Mouse (Mus musculus): Measurements from ENCODE around the gene Gstp1.
"Not testable (repeated sequence)": the region's sequence is repeated elsewhere in the genome, so short reads cannot be mapped to it uniquely, and the experiment has no call there.

Gstp1 gene

DNA sequence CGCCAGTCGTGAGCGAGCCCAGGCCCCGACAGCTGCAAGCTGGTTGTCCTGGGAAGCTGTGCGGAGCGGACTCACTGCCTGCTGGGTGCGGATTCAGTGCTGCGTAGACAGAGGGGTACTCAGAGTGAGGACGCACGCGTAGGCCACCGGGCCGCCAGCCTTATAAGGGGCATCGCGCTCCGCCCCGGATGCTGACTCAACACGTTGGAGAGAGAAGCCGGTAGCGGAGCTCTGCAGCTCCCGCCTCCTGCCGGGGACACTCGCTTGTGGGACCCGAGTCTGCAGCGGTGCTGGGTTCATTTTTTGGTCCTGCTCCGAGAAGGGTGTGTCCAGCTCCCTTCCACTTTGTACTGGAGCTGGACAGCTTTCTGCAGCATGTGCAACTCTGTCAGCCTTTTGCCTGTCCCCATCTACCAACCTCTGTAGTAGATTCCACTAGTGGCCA, at the start of gene Gstp1:
Gene Gstp1, minus strand, starts transcription at position 198 of the 445 bp plus-strand sequence.
- DNase-seq, result peak; percentile 92

GRCm38 (mm10) chr19:4087090-4087489, 49.3 kb upstream of the Gstp1 start:
- DNase-seq, result no peak

GRCm38 (mm10) chr19:4086156-4086555, 48.4 kb upstream of the Gstp1 start:
- DNase-seq, result no peak

DNA sequence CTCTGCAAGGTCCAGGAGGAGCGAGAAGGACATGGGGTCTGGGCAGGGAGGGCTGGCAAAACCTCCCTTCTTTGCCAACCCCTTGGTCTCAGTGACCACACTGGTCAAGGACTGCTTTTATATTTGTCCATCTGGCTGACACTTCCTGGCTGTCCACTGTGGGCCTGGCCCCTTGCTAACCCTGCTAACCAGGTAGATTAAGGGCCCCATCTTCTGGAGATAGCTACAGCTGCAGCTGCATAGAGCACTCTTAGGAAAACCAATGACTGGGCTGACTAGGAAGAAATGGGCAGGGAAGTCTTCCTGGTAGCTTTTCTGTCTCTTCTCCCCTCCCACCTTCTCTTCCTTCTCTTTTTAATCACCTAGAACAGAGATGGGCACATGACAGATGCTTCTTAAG, 47.2 kb upstream of the Gstp1 start:
- DNase-seq, result no peak

GRCm38 (mm10) chr19:4083826-4084225, 46.0 kb upstream of the Gstp1 start:
- no peak for DNase-seq

- DNase-seq, result no peak
These were observed 45.5 kb upstream of the Gstp1 start for GRCm38 (mm10) chr19:4083316-4083715.

DNA sequence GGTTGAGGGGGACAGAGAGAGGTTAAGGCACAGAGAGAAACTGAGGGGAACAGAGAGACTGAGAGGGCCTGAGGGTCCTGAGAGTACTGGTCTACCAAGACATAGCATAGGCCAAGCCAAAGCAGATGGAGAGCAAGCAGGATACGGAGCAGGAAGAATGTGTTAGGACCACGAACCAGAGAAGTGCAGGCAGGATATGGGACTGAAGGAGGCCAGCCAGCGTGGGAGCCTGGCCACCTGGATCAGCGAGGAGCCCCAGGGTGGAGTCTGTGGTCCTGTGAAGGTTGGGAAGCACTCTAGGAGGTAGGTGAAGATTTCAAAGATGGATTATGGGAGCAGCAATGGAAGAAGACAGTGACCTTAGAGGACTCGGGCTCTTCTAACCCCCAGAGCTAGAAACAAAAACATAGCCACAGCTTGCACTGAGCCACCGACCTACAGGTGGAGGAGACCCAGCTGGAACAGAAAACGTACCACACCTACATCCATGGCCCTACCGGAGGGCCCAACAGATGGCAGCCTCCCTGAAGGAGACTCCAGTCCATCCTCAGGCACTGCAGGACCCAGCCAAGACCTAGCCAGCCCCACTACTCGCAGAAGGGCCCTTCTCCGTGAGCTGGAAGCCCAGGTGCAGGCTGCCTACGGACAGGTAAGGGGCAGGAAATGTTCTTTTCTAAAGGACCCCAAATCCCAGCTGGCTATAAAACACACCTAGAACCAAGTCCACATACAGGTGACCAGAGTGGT, 44.6 kb upstream of the Gstp1 start:
- DNase-seq, result no peak

DNA sequence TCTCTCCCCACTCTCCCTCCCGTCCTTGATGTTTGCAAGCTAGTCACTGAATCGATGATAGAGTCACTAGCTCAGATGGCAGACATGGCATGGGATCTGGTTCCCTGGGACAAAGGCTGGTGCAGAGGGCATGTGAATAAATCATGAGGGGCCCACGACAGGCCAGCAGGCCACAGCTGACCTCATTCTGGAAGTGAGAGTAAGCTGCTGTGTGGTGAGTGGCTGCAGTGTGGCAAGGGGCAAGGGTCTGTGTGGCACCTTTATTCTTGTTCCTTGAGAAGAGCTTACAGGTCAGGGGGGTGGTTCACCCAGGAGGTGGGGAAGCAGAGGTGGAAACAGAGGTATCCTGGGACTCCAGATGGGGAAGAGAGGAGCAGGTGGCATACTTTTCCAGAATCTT, 43.6 kb upstream of the Gstp1 start, which contains the start of gene Cabp2:
Gene Cabp2, plus strand, starts transcription at position 185 of the 400 bp plus-strand sequence.
- no peak for DNase-seq

DNA sequence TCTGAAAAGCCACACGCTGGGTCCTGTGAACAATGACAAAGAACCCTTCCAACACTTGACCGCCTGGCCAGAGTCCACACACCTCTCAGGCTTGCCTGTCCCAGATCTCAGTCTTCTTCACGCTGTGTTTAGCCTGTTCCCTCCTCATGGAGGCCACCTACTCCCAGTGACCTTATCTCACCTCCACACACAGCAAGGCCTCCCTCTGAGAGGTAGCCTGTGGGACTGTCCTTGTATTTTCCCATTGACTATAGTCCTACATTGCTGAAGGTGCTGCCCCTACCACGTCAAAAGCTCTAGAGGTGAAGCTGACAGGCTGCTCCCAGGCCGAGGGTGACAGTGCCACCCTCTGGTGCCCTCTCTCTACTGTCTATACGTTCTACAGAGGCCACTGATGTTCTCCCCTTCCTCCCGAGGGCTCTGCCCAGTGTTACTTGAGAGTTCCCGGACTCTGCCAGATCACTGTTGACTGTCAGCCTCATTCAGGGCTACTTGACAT, 42.8 kb upstream of the Gstp1 start:
- no peak for DNase-seq

GRCm38 (mm10) chr19:4079594-4079993, 41.8 kb upstream of the Gstp1 start:
- no peak for DNase-seq

GRCm38 (mm10) chr19:4075531-4075930, 37.7 kb upstream of the Gstp1 start:
- DNase-seq, result no peak

- no peak for DNase-seq
These were observed 35.1 kb upstream of the Gstp1 start for GRCm38 (mm10) chr19:4072706-4073424.

DNA sequence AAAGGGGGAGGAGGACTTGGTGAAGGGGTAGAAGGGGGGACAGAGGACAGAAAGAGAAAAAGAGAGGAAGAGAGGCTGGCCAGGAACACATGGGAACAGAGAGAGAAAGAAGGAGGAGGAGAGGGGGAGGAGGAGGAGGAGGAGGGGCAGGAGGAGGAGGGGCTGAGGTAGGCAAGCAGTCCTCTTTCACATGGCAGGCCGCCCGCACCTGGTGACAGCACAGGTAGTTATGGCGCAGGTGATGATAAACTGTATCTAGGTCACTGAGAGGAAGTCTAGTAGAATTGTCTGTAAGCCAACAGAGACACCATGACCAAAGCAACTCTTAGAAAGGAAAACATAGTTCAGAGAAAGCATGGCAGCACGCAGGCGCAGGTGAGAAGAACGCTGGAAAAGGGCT, 33.6 kb upstream of the Gstp1 start:
- no peak for DNase-seq

GRCm38 (mm10) chr19:4070756-4071155, 33.0 kb upstream of the Gstp1 start:
- DNase-seq, result no peak

DNA sequence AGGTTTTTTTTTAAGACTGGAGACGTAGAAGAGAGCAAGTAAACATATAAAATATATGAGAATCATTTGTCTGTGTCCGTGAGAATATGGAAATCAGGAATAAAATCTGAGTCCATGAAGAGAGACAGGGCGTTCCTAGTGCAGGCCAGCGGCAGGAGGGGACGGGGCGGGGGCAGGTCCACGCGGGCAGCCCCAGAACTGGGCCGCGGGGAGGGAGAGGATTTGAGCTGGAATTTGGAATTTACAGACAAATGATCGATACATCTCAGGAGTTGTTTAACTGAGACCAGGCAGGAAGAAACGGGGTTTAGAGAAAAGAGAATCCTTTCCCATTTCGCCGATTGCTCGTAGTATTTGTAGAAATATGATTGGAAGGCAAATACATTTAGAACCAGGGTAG, 32.5 kb upstream of the Gstp1 start:
- DNase-seq, result no peak

- no peak for DNase-seq
These were observed 31.1 kb upstream of the Gstp1 start for GRCm38 (mm10) chr19:4068717-4069410.

GRCm38 (mm10) chr19:4068242-4068641, 30.5 kb upstream of the Gstp1 start:
- DNase-seq, result not testable (repeated sequence)

DNA sequence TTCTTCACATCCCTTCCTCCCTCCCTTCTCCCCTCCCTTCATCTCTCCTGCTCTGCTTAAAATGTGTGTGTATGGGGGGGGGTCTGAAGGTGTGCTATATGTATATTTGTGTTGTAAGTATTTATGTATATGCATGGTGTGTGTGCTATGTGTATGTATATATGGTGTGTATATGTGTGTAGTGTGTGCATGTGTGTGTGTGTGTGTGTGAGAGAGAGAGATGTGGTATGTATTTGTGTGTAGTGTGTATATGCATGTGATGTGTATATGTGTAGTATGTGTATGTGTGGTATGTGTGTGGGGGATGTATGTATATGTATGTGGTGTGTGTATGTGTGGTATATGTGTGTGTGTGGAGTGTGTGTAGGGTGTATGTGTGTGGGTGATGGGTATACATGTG, 29.1 kb upstream of the Gstp1 start:
- no peak for DNase-seq

GRCm38 (mm10) chr19:4066280-4066679, 28.5 kb upstream of the Gstp1 start:
- no peak for DNase-seq

GRCm38 (mm10) chr19:4064501-4064900, 26.7 kb upstream of the Gstp1 start:
- DNase-seq, result not testable (repeated sequence)

DNA sequence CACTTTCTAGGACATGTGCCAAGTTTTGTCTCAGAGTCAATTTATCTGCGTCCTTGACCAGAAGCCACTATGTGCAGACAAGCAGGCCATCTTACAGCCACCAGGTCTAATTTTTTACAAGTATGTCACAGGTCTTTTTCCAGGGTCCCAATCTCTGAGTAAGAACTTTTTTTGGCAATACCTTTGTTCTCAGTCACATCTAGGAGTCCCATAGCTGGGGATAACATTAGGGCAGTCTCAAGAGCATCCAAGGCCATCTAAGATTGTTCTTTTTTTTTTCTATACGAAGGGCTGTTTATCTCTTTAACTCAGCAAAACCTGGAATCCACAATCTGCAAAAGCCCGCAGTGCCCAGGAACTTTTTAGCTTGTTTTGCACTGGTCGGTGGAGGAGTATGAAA, 25.6 kb upstream of the Gstp1 start:
- not testable (repeated sequence) for DNase-seq

DNA sequence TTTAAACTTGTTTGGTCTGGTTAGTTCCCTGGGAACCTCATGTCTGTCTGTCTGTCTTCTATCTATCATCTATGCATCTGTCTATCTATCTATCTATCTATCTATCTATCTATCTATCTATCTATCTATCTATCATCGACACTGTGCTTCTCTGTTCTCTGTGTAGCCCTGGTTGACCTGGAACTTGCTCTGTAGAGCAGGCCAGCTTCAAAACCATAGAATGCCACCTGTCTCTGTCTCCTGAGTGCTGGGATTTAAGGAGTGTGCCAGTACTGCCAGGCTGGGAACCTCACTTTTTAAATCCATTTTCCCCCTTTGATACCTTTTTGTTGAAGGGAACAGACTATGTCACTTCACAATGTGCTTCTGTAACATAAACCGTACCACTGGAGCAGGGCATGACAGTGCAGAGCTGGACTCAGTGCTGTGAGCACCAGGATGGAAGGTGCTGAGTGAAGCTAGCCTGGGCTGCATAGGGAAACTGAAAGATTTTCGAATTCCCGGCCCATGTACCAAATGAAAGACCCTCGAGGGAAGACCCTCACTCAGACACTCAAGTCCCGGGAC, 23.2 kb upstream of the Gstp1 start:
- DNase-seq, result no peak
